Mouse (Mus musculus): Measurements from ENCODE around the gene Aarsd1. TPM values are rescaled to one million over a fixed set of nuclear protein-coding genes. Genes with fewer than 3 reads are reported as not detected.

Aarsd1 gene
- polyA plus RNA-seq, 1 experiment from 2014 or later, result 85.3 TPM

- no peak for ATAC-seq (ENCODE audit: low FRiP score)
- H3K36me3 ChIP-seq (replicated peaks; ENCODE audit: control insufficient read depth, insufficient read depth), result peaks cover 70% of the 10 kb centered on the region
- WGBS, result 88% methylated on average over 15 of the region's 15 CpGs
Measured at GRCm38 (mm10) chr11:101460321-101460720, 42.9 kb upstream of the Aarsd1 start.

GRCm38 (mm10) chr11:101459716-101460115, 42.3 kb upstream of the Aarsd1 start:
- no peaks in the 10 kb centered on the region for H3K27me3 ChIP-seq (ENCODE audit: control insufficient read depth, insufficient read depth, low read length)
- DNase-seq (ENCODE audit: low spot score), result no peak
- no peak overlapping the region for H3K27ac ChIP-seq
- WGBS, result 44% methylated on average over 4 of the region's 6 CpGs
- H3K4me2 ChIP-seq (replicated peaks), result no peak overlapping the region
- H3K9me3 ChIP-seq (ENCODE audit: control insufficient read depth, low read length), result no peaks in the 10 kb centered on the region
- ATAC-seq (ENCODE audit: low FRiP score), result no peak
- H3K4me1 ChIP-seq (replicated peaks; ENCODE audit: control insufficient read depth, insufficient read depth, low read length), result peaks cover 27% of the 10 kb centered on the region
- H3K9ac ChIP-seq, result no peak overlapping the region
- H3K4me3 ChIP-seq (replicated peaks; ENCODE audit: low read length), result no peak overlapping the region
- H3K36me3 ChIP-seq (replicated peaks; ENCODE audit: control insufficient read depth, insufficient read depth), result peaks cover 70% of the 10 kb centered on the region

More at GRCm38 (mm10) chr11:101460321-101460720, 42.9 kb upstream of the Aarsd1 start:
- no peak overlapping the region for H3K4me2 ChIP-seq (replicated peaks)
- H3K4me3 ChIP-seq (replicated peaks; ENCODE audit: low read length), result no peak overlapping the region
- no peaks in the 10 kb centered on the region for H3K27me3 ChIP-seq (ENCODE audit: control insufficient read depth, insufficient read depth, low read length)
- no peak for DNase-seq (ENCODE audit: low spot score)
- H3K9me3 ChIP-seq (ENCODE audit: control insufficient read depth, low read length), result no peaks in the 10 kb centered on the region
- H3K27ac ChIP-seq, result no peak overlapping the region
- peaks cover 27% of the 10 kb centered on the region for H3K4me1 ChIP-seq (replicated peaks; ENCODE audit: control insufficient read depth, insufficient read depth, low read length)
- no peak overlapping the region for H3K9ac ChIP-seq

DNA sequence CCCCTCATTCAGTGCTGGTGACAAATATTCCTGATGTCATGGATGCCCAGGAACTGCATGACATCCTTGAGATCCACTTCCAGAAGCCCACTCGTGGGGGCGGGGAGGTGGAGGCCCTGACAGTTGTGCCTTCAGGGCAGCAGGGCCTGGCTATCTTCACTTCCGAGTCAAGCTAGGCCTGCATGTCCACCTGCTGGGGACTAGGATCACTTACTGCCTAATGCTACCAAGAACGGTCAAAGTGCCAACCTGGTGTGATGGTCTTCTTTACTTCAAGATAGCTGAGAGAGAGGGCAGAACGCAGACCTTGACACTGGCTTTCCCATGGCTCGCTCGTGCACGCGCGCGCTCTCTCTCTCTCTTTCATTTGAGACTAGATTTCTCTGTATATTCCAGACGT, 40.8 kb upstream of the Aarsd1 start:
- no peak for DNase-seq (ENCODE audit: low spot score)
- no peaks in the 10 kb centered on the region for H3K27me3 ChIP-seq (ENCODE audit: control insufficient read depth, insufficient read depth, low read length)
- no peak overlapping the region for H3K4me2 ChIP-seq (replicated peaks)
- H3K9me3 ChIP-seq (ENCODE audit: control insufficient read depth, low read length), result no peaks in the 10 kb centered on the region
- 88% methylated on average over 12 of the region's 12 CpGs for WGBS
- no peak overlapping the region for H3K9ac ChIP-seq
- no peak for ATAC-seq (ENCODE audit: low FRiP score)
- H3K27ac ChIP-seq, result no peak overlapping the region
- no peak overlapping the region for H3K4me3 ChIP-seq (replicated peaks; ENCODE audit: low read length)
- peaks cover 70% of the 10 kb centered on the region for H3K36me3 ChIP-seq (replicated peaks; ENCODE audit: control insufficient read depth, insufficient read depth)
- H3K4me1 ChIP-seq (replicated peaks; ENCODE audit: control insufficient read depth, insufficient read depth, low read length), result peaks cover 12% of the 10 kb centered on the region

GRCm38 (mm10) chr11:101457631-101458030, 40.2 kb upstream of the Aarsd1 start:
- Histone ChIP-seq H3K4me1 (replicated peaks; ENCODE audit: control insufficient read depth, insufficient read depth, low read length) (peaks cover 6% of the 10 kb centered on the region), H3K9me3 (ENCODE audit: control insufficient read depth, low read length) (no peaks in the 10 kb centered on the region), H3K36me3 (replicated peaks; ENCODE audit: control insufficient read depth, insufficient read depth) (peaks cover 65% of the 10 kb centered on the region), H3K9ac (no peak overlapping the region), H3K4me3 (replicated peaks; ENCODE audit: low read length) (no peak overlapping the region), H3K27ac (no peak overlapping the region), H3K4me2 (replicated peaks) (no peak overlapping the region), H3K27me3 (ENCODE audit: control insufficient read depth, insufficient read depth, low read length) (no peaks in the 10 kb centered on the region)
- ATAC-seq (ENCODE audit: low FRiP score) (0 out of 2 replicates have a peak, but pooled peaks have one; percentile 26), DNase-seq (ENCODE audit: low spot score) (no peak)
- 94% methylated on average over 9 of the region's 9 CpGs for WGBS

DNA sequence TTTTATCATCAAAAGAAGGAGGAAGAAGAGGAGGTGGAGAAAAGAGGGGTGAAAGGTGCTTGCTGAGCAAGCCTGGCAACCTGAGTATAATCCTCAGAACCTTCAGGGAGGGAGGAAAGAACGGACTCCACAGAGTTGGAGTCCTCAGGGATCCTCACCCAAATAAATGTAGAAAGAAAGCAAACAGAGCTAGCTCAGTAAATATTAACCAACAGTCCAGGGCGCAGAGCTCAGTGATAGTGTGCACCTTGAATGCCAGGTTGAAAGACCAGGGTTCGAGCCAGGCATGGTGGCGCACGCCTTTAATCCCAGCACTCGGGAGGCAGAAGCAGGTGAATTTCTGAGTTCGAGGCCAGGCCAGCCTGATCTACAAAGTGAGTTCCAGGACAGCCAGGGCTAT, 38.2 kb upstream of the Aarsd1 start:
- no peak overlapping the region for H3K27ac ChIP-seq
- no peak overlapping the region for H3K4me2 ChIP-seq (replicated peaks)
- WGBS, result 89% methylated on average over 7 of the region's 7 CpGs
- H3K27me3 ChIP-seq (ENCODE audit: control insufficient read depth, insufficient read depth, low read length), result no peaks in the 10 kb centered on the region
- no peaks in the 10 kb centered on the region for H3K9me3 ChIP-seq (ENCODE audit: control insufficient read depth, low read length)
- H3K9ac ChIP-seq, result no peak overlapping the region
- peaks cover 45% of the 10 kb centered on the region for H3K36me3 ChIP-seq (replicated peaks; ENCODE audit: control insufficient read depth, insufficient read depth)
- H3K4me3 ChIP-seq (replicated peaks; ENCODE audit: low read length), result no peak overlapping the region
- ATAC-seq (ENCODE audit: low FRiP score) (no peak), DNase-seq (ENCODE audit: low spot score) (no peak)
- no peaks in the 10 kb centered on the region for H3K4me1 ChIP-seq (replicated peaks; ENCODE audit: control insufficient read depth, insufficient read depth, low read length)

- Histone ChIP-seq H3K4me3 (replicated peaks; ENCODE audit: low read length) (no peak overlapping the region), H3K27me3 (ENCODE audit: control insufficient read depth, insufficient read depth, low read length) (no peaks in the 10 kb centered on the region), H3K4me2 (replicated peaks) (no peak overlapping the region), H3K9ac (no peak overlapping the region), H3K4me1 (replicated peaks; ENCODE audit: control insufficient read depth, insufficient read depth, low read length) (no peaks in the 10 kb centered on the region), H3K27ac (no peak overlapping the region), H3K36me3 (replicated peaks; ENCODE audit: control insufficient read depth, insufficient read depth) (peaks cover 35% of the 10 kb centered on the region), H3K9me3 (ENCODE audit: control insufficient read depth, low read length) (no peaks in the 10 kb centered on the region)
- 31% methylated on average over 6 of the region's 6 CpGs for WGBS
- DNase-seq (ENCODE audit: low spot score) (no peak), ATAC-seq (ENCODE audit: low FRiP score) (peak; percentile 38; the same call in 1 of the 2 replicates)
Measured at GRCm38 (mm10) chr11:101454702-101455101, 37.3 kb upstream of the Aarsd1 start.

GRCm38 (mm10) chr11:101452093-101452774, 34.8 kb upstream of the Aarsd1 start:
- Histone ChIP-seq H3K36me3 (replicated peaks; ENCODE audit: control insufficient read depth, insufficient read depth) (peaks cover 11% of the 10 kb centered on the region; the same call in 1 of the 2 replicates), H3K9ac (no peak overlapping the region; the same call in 1 of the 2 replicates), H3K4me1 (replicated peaks; ENCODE audit: control insufficient read depth, insufficient read depth, low read length) (no peaks in the 10 kb centered on the region), H3K4me2 (replicated peaks) (no peak overlapping the region), H3K9me3 (ENCODE audit: control insufficient read depth, low read length) (no peaks in the 10 kb centered on the region), H3K27me3 (ENCODE audit: control insufficient read depth, insufficient read depth, low read length) (no peaks in the 10 kb centered on the region), H3K4me3 (replicated peaks; ENCODE audit: low read length) (no peak overlapping the region), H3K27ac (no peak overlapping the region)
- DNase-seq (ENCODE audit: low spot score) (no peak), ATAC-seq (ENCODE audit: low FRiP score) (no peak)
- 78% methylated on average over 10 of the region's 10 CpGs for WGBS

- Histone ChIP-seq H3K27ac (no peak overlapping the region), H3K4me2 (replicated peaks) (no peak overlapping the region), H3K9ac (no peak overlapping the region), H3K4me3 (replicated peaks; ENCODE audit: low read length) (no peak overlapping the region), H3K9me3 (ENCODE audit: control insufficient read depth, low read length) (no peaks in the 10 kb centered on the region), H3K27me3 (ENCODE audit: control insufficient read depth, insufficient read depth, low read length) (no peaks in the 10 kb centered on the region), H3K36me3 (replicated peaks; ENCODE audit: control insufficient read depth, insufficient read depth) (peaks cover 5% of the 10 kb centered on the region; the same call in 1 of the 2 replicates), H3K4me1 (replicated peaks; ENCODE audit: control insufficient read depth, insufficient read depth, low read length) (no peaks in the 10 kb centered on the region)
- WGBS, result 96% methylated on average over 10 of the region's 10 CpGs
- ATAC-seq (ENCODE audit: low FRiP score) (no peak), DNase-seq (ENCODE audit: low spot score) (no peak)
Measured at GRCm38 (mm10) chr11:101451536-101451935, 34.1 kb upstream of the Aarsd1 start.

DNA sequence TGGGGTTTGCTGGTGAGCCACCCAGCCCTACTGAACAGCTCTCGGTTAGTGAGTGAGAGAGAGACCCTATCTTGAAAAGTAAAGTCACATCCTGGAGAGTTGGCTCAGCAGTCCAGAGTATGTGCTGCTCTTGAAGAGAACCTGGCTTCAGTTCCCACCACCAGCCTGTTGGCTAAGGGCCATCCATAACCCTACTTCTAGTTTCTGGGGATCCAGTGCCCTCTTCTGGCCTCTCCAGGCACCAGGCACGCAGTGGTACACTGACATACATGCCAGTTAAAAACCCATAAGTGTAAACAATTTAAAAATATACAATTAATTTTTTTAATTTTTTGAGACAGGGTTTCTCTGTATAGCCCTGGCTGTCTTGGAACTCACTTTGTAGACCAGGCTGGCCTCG, 33.0 kb upstream of the Aarsd1 start:
- H3K4me3 ChIP-seq (replicated peaks; ENCODE audit: low read length), result no peak overlapping the region
- no peaks in the 10 kb centered on the region for H3K9me3 ChIP-seq (ENCODE audit: control insufficient read depth, low read length)
- H3K4me2 ChIP-seq (replicated peaks), result no peak overlapping the region
- WGBS, result 82% methylated on average over 3 of the region's 3 CpGs
- ATAC-seq (ENCODE audit: low FRiP score) (no peak), DNase-seq (ENCODE audit: low spot score) (no peak)
- no peaks in the 10 kb centered on the region for H3K4me1 ChIP-seq (replicated peaks; ENCODE audit: control insufficient read depth, insufficient read depth, low read length)
- peaks cover 8% of the 10 kb centered on the region for H3K36me3 ChIP-seq (replicated peaks; ENCODE audit: control insufficient read depth, insufficient read depth)
- no peak overlapping the region for H3K9ac ChIP-seq
- no peak overlapping the region for H3K27ac ChIP-seq
- H3K27me3 ChIP-seq (ENCODE audit: control insufficient read depth, insufficient read depth, low read length), result no peaks in the 10 kb centered on the region
